Mouse (Mus musculus): Measurements from ENCODE around the gene Skiv2l.

- TF ChIP-seq CTCF (IDR thresholded peaks at IDR 0.05; ENCODE audit: low read depth) (no peak), EP300 (IDR thresholded peaks at IDR 0.05; ENCODE audit: low read depth) (no peak)
These were observed 24.3 kb upstream of the Skiv2l start for GRCm38 (mm10) chr17:34874321-34874720.

All from heart, postnatal 0 days (tissue).